Mouse (Mus musculus) intestine, postnatal 0 days (tissue): ENCODE data around the gene Ddx31. TPM values are rescaled to one million over a fixed set of nuclear protein-coding genes. Genes with fewer than 3 reads are reported as not detected.

Experiments used
- ATAC-seq: fragments of 200-750 bp; cut with Nextera tagmentation; 2 replicates; pipeline ENCODE4 v1.8.0; 2017; ENCODE audit warnings: mild to moderate bottlenecking, moderate TSS enrichment, moderate library complexity
- H3K27ac ChIP-seq: fragments of 300-500 bp; sonication (generic); 2 replicates; pipeline ENCODE4 v1.5.1; 2014; ENCODE audit warnings: mild to moderate bottlenecking, low read depth, low read length, moderate library complexity
- H3K27me3 ChIP-seq: fragments of 300-500 bp; sonication (generic); replicated peaks from 2 replicates; pipeline ENCODE4 v1.6.1; 2014; ENCODE audit warnings: low read length, mixed read lengths; ENCODE audit not compliant: control insufficient read depth, insufficient read depth
- H3K36me3 ChIP-seq: fragments of 300-500 bp; sonication (generic); 2 replicates; pipeline ENCODE4 v1.6.1; 2014; ENCODE audit warnings: mild to moderate bottlenecking, moderate library complexity; ENCODE audit not compliant: control insufficient read depth, insufficient read depth
- H3K4me1 ChIP-seq: fragments of 300-500 bp; sonication (generic); replicated peaks from 2 replicates; pipeline ENCODE4 v1.6.1; 2014; ENCODE audit warnings: antibody characterized with exemption, low read length, mixed read lengths; ENCODE audit not compliant: control insufficient read depth, insufficient read depth
- H3K4me2 ChIP-seq: fragments of 300-500 bp; sonication (generic); replicated peaks from 2 replicates; pipeline ENCODE4 v1.6.1; 2014; ENCODE audit warnings: low read depth, mild to moderate bottlenecking, moderate library complexity
- H3K4me3 ChIP-seq: fragments of 300-500 bp; sonication (generic); 2 replicates; pipeline ENCODE4 v1.5.1; 2014; ENCODE audit warnings: low read depth, low read length
- H3K9ac ChIP-seq: fragments of 300-500 bp; sonication (generic); 2 replicates; pipeline ENCODE4 v1.6.1; 2014; ENCODE audit warnings: mild to moderate bottlenecking, low read depth, low read length
- H3K9me3 ChIP-seq: fragments of 300-500 bp; sonication (generic); 2 replicates; pipeline ENCODE4 v1.6.1; 2016; ENCODE audit warnings: mixed run types; ENCODE audit not compliant: control insufficient read depth
- CTCF ChIP-seq: sonication (generic); IDR thresholded peaks from 2 replicates; pipeline ENCODE4 v1.5.1; 2016; ENCODE audit warnings: low read depth, mild to moderate bottlenecking, control low read depth, antibody characterized with exemption, moderate library complexity
- WGBS: fragments of 180-500 bp; shearing (Covaris S2); extraction: QIAGEN DNeasy Blood & Tissue Kit; methylation state at CpG from one replicate; pipeline ENCODE4 v1.1.7; 2014; 5-methylcytosine and 5-hydroxymethylcytosine counted together
- polyA plus RNA-seq: library from polyadenylated mRNA; unstranded; fragments of >200 nt; fragmentation: Nextera tagmentation; extraction: Ambion mirVana; gene quantifications from 2 replicates; pipeline ENCODE4 v1.2.1, GENCODE M21; 2015

The Ddx31 gene
- polyA plus RNA-seq, 1 experiment from 2014 or later, result 3.0 TPM

DNA sequence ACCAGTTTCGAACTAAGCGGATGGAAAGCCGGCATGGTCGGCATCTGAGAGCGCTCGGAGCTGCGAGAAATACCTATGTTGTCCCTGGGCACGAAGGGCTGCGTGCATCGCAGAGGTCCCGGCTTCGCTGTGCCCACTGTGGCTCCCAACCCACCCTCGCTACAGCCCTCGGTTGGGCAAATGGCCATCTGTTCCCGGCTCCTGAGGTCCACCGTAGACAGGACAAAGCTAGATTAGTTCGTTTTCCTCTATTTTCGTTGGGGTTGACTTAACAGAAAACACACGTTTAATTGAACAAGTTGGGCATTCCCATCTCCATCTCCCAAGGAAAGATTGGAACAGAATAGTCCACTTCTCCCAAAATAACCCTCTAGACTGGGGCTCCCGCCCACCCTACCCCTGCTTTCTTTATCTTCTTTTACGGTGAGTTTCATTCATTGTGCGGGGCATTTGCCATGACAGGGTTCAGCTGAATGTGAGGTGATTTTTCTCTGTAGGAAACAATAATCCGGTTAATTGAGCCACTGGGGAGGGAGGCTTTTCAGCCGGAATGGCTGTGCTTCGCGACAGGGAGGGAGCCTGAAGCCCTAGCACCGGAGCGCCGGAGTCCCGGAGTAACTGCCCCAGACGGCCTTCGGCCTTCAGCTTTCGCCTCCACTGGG is 72.0 kb downstream of the Ddx31 start:
- no peak for ATAC-seq
- TF ChIP-seq CTCF, result no peak
- Histone ChIP-seq H3K4me1 (no peaks in the 10 kb centered on the region), H3K27ac (no peak overlapping the region), H3K4me2 (no peak overlapping the region), H3K36me3 (0 out of 2 replicates have a peak, but pooled peaks cover 2% of the 10 kb centered on the region), H3K9me3 (no peaks in the 10 kb centered on the region), H3K4me3 (no peak overlapping the region), H3K27me3 (peaks cover 95% of the 10 kb centered on the region), H3K9ac (no peak overlapping the region)
- 3% methylated on average over 33 of the region's 33 CpGs for WGBS

DNA sequence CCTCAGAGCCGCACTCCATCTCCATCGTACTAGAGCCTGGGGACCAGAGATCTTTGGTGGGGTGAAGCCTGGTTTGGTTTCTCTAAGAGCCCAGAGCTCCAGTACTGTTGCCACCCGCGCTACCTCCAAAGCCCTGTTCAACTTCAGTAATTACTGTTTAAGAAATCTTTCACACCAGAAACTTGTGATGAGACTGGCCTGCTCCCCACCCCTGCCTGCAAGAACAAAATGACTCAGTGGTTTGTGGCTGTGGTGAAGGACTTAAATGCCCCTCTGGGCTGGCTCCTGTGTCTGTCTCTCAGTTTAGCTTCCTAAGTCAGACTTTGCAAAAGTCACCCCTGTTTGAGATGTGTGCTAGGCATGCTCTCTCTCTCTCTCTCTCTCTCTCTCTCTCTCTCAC is 72.8 kb downstream of the Ddx31 start:
- ATAC-seq, result no peak
- Histone ChIP-seq H3K27ac (no peak overlapping the region), H3K27me3 (peaks cover 99% of the 10 kb centered on the region), H3K9ac (no peak overlapping the region), H3K4me1 (no peaks in the 10 kb centered on the region), H3K4me2 (no peak overlapping the region), H3K4me3 (no peak overlapping the region), H3K9me3 (no peaks in the 10 kb centered on the region), H3K36me3 (no peaks in the 10 kb centered on the region)
- WGBS, result 3% methylated on average over 4 of the region's 4 CpGs
- TF ChIP-seq CTCF, result no peak

DNA sequence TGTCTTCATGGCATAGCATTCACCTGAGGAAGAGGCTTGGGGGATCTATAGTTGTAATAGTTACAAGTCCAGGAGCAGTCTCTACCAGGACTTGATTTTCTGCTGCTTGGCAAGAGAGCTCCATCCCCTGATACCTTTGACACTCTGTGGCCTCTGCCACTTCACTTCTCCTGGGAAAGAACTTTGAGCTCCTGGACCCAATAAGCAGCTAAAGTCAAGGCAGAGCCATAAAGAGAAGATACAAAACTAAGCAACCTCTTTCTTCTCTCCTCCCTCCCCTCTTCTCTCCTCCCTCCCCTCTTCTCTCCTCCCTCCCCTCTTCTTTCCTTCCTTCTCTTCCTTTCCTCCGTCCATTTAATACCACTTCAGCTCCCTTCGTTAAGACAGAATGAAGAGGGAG is 73.9 kb downstream of the Ddx31 start:
- no peak for TF ChIP-seq CTCF
- Histone ChIP-seq H3K4me3 (no peak overlapping the region), H3K9me3 (no peaks in the 10 kb centered on the region), H3K27me3 (peaks cover 97% of the 10 kb centered on the region), H3K4me2 (no peak overlapping the region), H3K4me1 (no peaks in the 10 kb centered on the region), H3K27ac (no peak overlapping the region), H3K9ac (no peak overlapping the region), H3K36me3 (no peaks in the 10 kb centered on the region)
- 23% methylated on average over 2 of the region's 2 CpGs for WGBS
- no peak for ATAC-seq

DNA sequence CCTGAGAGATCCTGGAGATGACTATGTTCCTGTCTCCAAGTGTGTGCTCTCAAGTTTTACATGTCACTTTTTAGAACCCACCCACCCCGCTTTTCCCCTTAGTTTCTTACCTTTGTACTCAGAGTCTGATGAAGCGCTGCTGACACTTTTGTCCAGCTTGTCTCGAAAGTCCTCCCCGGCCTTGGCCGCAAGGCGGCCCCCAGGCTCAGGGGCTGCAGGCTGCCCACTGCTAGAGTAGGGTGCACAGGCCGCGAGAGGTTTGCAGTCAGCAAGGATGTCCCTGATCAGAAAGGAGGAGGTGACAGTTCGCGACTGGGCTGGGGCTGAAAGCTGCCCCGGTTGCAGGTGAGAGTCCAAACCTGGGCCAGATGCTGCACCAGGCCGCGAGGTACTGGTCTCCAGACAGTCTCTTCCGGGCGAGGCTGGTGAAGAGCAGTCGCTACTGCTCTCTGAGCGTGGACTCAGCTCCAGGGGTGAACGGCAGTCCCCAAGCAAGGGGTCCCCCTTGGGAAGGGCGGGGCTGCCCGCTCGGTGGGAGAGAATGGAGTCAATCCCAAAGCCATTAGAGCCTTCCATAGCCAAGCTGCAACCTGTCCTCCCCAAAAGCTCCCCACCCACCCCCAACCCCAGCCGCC is 75.0 kb downstream of the Ddx31 start:
- 8% methylated on average over 22 of the region's 22 CpGs for whole genome bisulfite sequencing
- Histone ChIP-seq H3K27me3 (peaks cover 95% of the 10 kb centered on the region), H3K4me2 (no peak overlapping the region), H3K4me1 (no peaks in the 10 kb centered on the region), H3K4me3 (no peak overlapping the region), H3K9ac (no peak overlapping the region), H3K9me3 (no peaks in the 10 kb centered on the region), H3K36me3 (no peaks in the 10 kb centered on the region), H3K27ac (no peak overlapping the region)
- no peak for ATAC-seq
- no peak for TF ChIP-seq CTCF

DNA sequence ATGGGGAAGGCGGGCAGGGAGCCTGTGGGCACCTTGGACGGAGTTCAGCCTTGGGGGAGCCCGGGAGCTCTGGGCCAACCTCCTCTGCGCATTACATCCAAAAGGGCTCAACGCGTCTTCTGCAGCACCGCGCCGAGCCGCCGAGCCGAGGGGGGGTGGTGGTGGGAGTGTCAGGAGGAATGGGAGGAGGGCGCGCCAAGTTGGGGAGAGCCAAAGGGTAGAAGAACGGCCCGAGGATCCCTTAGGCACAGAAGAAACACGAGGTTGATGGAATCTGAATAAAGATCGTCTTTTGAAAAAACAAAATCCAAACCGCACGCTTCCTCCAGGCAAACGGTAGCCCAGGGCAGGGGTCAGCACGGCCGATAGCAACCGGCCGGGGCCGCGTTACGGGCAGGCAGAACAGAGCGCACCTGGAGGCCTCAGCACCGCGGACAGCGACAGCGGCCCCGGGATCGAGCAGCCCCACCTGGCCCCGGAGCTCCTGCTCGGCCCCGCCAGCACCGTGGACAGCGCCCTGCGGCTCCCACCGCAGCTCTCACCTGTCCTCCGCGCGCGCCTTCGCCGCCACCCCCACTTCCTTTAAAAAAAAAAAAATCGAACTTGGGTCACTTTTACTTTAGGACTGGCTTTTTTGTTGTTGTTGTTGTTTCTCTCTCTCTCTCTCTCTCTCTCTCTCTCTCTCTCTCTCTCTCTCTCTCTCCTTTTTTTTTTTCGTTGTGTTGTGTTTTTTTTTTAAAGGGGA is 75.7 kb downstream of the Ddx31 start:
- Histone ChIP-seq H3K4me3 (peak overlapping the region; percentile 0; the same call in 1 of the 2 replicates), H3K4me2 (0 out of 2 replicates have a peak overlapping the region, but pooled peaks have one; percentile 24), H3K9me3 (no peaks in the 10 kb centered on the region), H3K27ac (no peak overlapping the region), H3K4me1 (no peaks in the 10 kb centered on the region), H3K9ac (no peak overlapping the region), H3K36me3 (no peaks in the 10 kb centered on the region), H3K27me3 (peaks cover 92% of the 10 kb centered on the region)
- no peak for TF ChIP-seq CTCF
- whole genome bisulfite sequencing, result under 1% methylated on average over 49 of the region's 50 CpGs
- peak; percentile 76 for ATAC-seq

DNA sequence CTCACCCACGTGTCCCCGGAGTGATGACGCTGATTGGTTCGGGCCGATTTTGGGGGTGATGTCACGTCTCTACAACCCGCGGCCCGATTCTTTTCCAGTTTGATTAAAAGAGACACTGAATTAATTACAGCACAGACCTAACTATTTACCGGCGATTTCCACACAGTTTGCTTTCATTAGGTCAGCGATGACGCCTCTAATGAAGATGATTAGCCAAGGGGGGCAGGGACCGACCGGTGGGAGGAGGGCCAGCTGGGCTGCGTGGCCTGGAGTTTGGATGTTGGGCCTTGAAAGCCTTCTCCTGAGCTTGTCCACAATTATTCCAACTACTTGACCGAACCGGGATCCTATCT is 76.3 kb downstream of the Ddx31 start, which contains the start of gene Barhl1:
TSS of gene Barhl1 (minus strand) at position 156 of the 353 bp plus-strand sequence.
- WGBS, result 4% methylated on average over 18 of the region's 18 CpGs
- H3K4me2 ChIP-seq, result peak within 1 kb of the TSS; percentile 48
- no peak for ATAC-seq

More for the DNA sequence above, 76.3 kb downstream of the Ddx31 start, which contains the start of gene Barhl1:
- Histone ChIP-seq H3K9me3 (no peaks in the 10 kb centered on the region), H3K36me3 (no peaks in the 10 kb centered on the region), H3K9ac (no peak within 1 kb of the TSS), H3K27me3 (peaks cover 91% of the 10 kb centered on the region), H3K4me1 (no peaks in the 10 kb centered on the region), H3K27ac (no peak within 1 kb of the TSS), H3K4me3 (peak within 1 kb of the TSS; percentile 27)
- no peak for TF ChIP-seq CTCF
